Mouse (Mus musculus): Measurements from ENCODE around the gene Klc2.

GRCm38 (mm10) chr19:5092083-5092482 is 26.3 kb downstream of the Klc2 start:
- TF ChIP-seq CTCF (IDR thresholded peaks at IDR 0.05; ENCODE audit: borderline replicate concordance, control insufficient read depth, extremely low read depth, insufficient read depth, low read length, poor library complexity): no peak
- no peak for TF ChIP-seq POLR2A (IDR thresholded peaks at IDR 0.05; ENCODE audit: control insufficient read depth, extremely low read depth, insufficient read depth, low read length, poor library complexity)

Measured in thymus, adult 2 months (tissue).